Mouse (Mus musculus): Measurements from ENCODE around the gene Prr15.

The Prr15 gene

GRCm38 (mm10) chr6:54325246-54325885, at the start of gene Prr15:
Gene Prr15 (plus strand): TSS chr6:54325835.
- no peak for DNase-seq

DNA sequence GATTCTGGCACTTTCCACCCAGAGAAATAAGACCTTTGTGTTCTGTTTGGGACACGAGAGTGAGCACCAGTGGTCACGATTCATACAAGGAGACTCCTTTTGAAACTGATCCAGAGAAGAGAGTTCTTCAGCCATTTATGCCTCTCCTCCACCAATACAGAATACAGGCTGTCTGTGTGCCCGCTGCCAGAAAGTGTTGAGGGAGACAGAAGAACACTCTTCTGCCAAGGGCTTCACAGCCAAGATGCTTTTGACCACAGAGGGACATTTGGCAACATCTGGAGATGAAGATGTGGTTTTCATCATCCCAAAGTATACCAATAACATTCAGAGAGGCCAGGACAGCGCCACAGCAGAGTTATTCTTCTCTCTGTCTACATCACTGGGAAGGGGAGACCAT, 48.4 kb upstream of the Prr15 start:
- no peak for DNase-seq

GRCm38 (mm10) chr6:54277828-54278227, 47.8 kb upstream of the Prr15 start:
- no peak for DNase-seq

DNA sequence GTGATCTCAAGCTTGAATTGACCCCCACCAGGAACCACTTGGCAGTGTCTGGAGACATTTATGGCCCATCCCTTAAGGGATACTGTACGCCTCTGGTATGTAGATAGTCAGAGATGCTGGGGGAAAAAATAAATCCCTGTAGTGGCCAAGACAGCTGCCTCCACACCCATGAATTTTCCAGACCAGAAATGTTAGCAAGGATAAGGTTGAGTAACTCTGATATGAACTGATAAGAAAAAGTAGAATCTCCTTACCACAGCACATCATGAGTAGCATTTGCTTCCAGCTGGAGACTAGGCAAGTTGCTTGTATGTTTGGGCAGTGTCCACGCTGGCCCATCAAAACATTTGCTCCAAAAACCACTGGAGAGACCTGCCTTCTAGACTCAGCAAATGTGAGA, 47.0 kb upstream of the Prr15 start:
- peak in 1 of 2 experiments; percentile 15 for DNase-seq

GRCm38 (mm10) chr6:54279391-54279790, 46.2 kb upstream of the Prr15 start:
- DNase-seq = peak in 1 of 2 experiments; percentile 39

GRCm38 (mm10) chr6:54280248-54280647, 45.4 kb upstream of the Prr15 start:
- no peak for DNase-seq

- no peak for DNase-seq
Observed at GRCm38 (mm10) chr6:54283299-54283698, 42.3 kb upstream of the Prr15 start.

GRCm38 (mm10) chr6:54284167-54284711, 41.4 kb upstream of the Prr15 start:
- DNase-seq = no peak

DNA sequence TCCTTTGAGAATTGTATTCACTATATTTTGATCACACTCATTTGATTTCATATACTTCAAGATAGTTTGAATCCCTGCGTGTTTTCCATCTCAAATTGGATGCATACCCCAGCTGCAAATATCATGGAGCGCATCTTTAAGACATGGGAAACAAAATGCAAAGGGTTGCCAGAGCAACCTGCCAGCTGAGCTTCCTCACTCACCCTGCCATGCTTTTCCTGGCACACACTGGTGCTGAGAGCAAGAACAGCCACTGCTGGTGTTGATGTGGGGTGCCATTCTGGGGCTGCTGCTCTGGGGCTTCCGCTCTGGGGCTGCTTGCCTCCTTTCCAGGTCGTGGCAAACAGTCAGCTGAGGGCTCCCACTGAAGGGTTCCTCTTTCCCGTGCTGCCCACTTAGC, 38.8 kb upstream of the Prr15 start:
- DNase-seq = no peak

DNA sequence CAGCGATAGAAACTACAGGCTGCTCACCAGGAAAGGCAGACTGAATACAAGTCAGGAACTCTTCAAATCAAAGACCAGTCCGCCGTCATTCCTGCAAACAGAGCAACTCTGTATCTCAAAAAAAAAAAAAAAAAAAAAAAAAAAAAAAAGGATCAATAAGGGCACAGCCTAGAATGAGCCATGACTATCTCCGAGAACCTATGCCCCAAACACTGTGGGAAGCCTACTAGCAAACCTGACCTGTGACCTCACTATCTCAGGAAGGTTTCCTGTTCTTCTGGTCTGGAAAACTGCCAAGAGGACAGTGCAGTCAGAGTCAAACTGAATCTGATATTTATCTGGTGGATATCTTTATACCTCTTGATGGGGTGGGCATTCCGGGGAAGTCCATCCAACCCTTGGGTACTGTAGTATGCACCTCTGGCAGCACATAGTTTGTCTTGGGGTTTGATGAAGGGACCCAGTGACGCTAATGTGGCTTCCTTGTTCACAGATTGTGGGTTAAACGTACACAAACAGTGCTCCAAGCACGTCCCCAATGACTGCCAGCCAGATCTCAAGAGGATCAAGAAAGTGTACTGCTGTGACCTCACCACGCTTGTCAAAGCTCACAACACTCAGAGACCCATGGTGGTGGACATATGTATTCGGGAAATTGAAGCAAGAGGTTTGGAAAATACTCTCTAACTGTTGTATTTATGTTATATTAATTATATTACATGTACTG, 35.7 kb upstream of the Prr15 start:
- peak in 1 of 2 experiments; percentile 36 for DNase-seq

DNA sequence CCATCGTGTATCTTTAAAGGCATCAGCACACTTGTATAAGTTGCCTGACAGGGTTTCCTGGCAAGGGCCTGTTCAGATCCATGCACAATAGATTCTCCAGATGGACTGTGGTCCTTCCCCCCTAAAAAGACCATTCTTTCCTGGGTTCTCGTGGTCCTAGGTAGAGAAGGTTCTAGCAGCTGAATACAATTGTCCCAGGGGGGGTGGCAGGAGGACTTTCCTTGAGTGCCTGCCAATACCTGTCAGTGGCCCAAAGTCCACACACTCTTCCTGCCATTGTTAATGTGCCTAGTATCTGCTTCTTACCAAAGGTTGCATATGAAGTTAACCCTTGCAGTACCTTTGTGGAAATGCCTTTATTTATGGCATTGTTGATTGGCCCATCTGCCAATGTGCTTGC, 28.4 kb upstream of the Prr15 start:
- DNase-seq = no peak

- DNase-seq = peak in 1 of 2 experiments; percentile 37
Observed at GRCm38 (mm10) chr6:54299417-54299816, 26.2 kb upstream of the Prr15 start.

- no peak for DNase-seq
Observed at GRCm38 (mm10) chr6:54305777-54306176, 19.9 kb upstream of the Prr15 start.

- DNase-seq = no peak
Observed at GRCm38 (mm10) chr6:54313071-54313470, 12.6 kb upstream of the Prr15 start.

- no peak for DNase-seq
Observed at GRCm38 (mm10) chr6:54318618-54319017, 7.0 kb upstream of the Prr15 start.

DNA sequence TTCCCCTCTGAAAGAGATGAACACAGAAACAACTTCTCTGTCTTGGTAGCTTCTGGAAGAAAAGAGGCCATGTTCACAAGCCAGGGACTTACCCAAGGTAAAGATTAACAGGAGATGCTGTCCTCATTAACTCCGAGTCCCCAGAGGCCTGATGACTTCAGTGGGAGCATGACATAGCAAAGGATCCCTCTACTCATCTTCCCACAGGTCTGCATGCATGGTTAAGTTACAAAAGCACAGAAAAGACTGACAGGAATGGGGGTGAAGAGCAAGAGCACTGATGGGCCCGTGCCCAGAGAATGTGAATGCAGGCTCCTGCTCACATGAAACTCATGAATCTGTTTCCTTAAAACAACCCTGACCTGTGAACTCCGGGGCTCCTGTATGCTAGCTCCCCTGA, 6.4 kb upstream of the Prr15 start:
- peak; percentile 31 to 56 for DNase-seq

- no peak for DNase-seq
Observed at GRCm38 (mm10) chr6:54320236-54320635, 5.4 kb upstream of the Prr15 start.

GRCm38 (mm10) chr6:54326671-54327625, 1.3 kb downstream of the Prr15 start:
- peak; percentile 87 to 90 for DNase-seq

DNA sequence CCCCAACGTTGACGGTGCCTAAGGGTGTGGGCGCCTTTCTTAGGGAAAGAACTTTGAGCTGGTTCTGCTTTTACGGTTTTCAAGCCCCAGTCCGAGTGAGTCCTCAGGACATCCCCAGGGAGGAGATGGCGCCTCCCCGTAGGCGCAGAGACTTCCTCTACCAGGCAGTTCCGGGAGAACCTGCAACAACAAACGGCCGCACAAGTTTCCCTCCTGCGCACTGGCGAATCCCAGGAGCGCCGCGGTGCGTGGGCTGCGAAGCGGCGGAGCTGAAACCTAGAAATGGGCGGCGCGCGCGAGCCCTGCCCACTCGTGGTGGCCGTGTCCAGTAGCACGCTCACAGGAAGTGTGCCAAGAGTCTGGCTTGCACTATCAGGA, 2.0 kb downstream of the Prr15 start:
- DNase-seq = peak; percentile 79 to 84

DNA sequence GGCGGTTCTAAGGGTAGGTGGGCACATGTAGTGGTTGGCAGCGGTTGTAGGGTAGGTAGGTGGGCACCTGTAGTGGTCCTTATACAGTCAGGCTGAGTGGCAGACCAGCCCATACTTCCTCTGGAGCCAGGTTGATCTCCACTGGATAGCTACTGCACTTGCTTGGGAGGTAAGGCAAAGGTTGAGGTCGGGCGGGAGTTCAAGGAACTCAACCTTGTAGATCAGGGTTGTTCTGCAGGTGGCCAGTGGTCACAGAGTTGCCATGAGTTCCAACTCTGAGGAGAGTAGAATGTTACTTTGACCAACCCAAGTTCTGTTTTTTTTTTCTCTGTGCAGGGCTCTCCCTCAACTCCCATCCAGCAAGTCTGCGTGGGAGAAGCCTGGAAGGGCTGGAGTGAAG, 3.1 kb downstream of the Prr15 start:
- DNase-seq = peak; percentile 52 to 53

- DNase-seq = no peak
Observed at GRCm38 (mm10) chr6:54329598-54329997, 4.0 kb downstream of the Prr15 start.

DNA sequence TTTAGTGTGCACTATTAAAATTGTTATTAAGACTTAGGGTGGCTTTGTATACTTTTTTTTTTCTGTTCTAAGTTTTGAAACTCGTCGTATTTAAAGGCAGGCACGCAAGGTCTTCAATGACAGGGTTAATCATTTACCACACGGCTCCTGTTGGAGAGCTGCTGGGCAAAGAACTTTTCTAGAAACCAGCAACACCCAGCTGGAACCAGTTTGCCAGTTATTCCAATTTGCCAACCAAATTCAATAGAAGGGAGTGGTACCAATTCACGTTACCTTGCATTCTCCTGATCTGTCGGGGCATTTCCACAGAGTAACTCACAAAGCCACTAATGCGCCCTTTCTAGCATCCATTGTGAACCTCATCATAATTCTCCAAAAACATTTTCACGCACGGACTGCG, 4.5 kb downstream of the Prr15 start:
- peak; percentile 71 to 87 for DNase-seq

- DNase-seq = no peak
Observed at GRCm38 (mm10) chr6:54331765-54332164, 6.1 kb downstream of the Prr15 start.

All from kidney, postnatal 36 days (tissue).